Mouse (Mus musculus) heart, postnatal 0 days (tissue): ENCODE measurements around the gene Cabin1. TPM values are rescaled to one million over a fixed set of nuclear protein-coding genes. Genes with fewer than 3 reads are reported as not detected.

ENCODE experiments used
- ATAC-seq: fragments of 200-750 bp; cut with Nextera tagmentation; 2 replicates; pipeline ENCODE4 v1.8.0; 2017; ENCODE audit warnings: low read depth, moderate number of reproducible peaks, moderate library complexity; ENCODE audit not compliant: insufficient read depth
- DNase-seq: peaks from one replicate; pipeline ENCODE4 v3.0.0-alpha.2; 2016; ENCODE audit warnings: low spot score
- H3K27ac ChIP-seq: fragments of 300-500 bp; sonication (generic); 2 replicates; pipeline ENCODE4 v1.5.1; 2014; ENCODE audit warnings: low read depth, mild to moderate bottlenecking
- H3K27me3 ChIP-seq: fragments of 300-500 bp; sonication (generic); 2 replicates; pipeline ENCODE4 v1.6.1; 2014; ENCODE audit warnings: low read length, mixed read lengths; ENCODE audit not compliant: control insufficient read depth, insufficient read depth
- H3K36me3 ChIP-seq: fragments of 300-500 bp; sonication (generic); replicated peaks from 2 replicates; pipeline ENCODE4 v1.6.1; 2014; ENCODE audit warnings: low read length, mixed read lengths; ENCODE audit not compliant: control insufficient read depth, insufficient read depth
- H3K4me1 ChIP-seq: fragments of 300-500 bp; sonication (generic); 2 replicates; pipeline ENCODE4 v1.6.1; 2014; ENCODE audit warnings: antibody characterized with exemption; ENCODE audit not compliant: control insufficient read depth, insufficient read depth
- H3K4me2 ChIP-seq: fragments of 300-500 bp; sonication (generic); 2 replicates; pipeline ENCODE4 v1.6.1; 2014; ENCODE audit warnings: low read depth, mild to moderate bottlenecking, low read length, moderate library complexity
- H3K4me3 ChIP-seq: fragments of 300-500 bp; sonication (generic); 2 replicates; pipeline ENCODE4 v1.5.1; 2014; ENCODE audit warnings: low read depth, low read length
- H3K9ac ChIP-seq: fragments of 300-500 bp; sonication (generic); replicated peaks from 2 replicates; pipeline ENCODE4 v1.6.1; 2014; ENCODE audit warnings: low read depth, low read length, mixed read lengths
- H3K9me3 ChIP-seq: fragments of 300-500 bp; sonication (generic); replicated peaks from 2 replicates; pipeline ENCODE4 v1.6.1; 2016; ENCODE audit warnings: low read length; ENCODE audit not compliant: control insufficient read depth
- CTCF ChIP-seq: IDR thresholded peaks from 2 replicates; pipeline ENCODE4 v1.5.1; 2016; ENCODE audit warnings: antibody characterized with exemption, control low read depth, low read depth
- EP300 ChIP-seq: IDR thresholded peaks from 2 replicates; pipeline ENCODE4 v1.6.1; 2016; ENCODE audit warnings: antibody characterized with exemption, low read depth
- WGBS: fragments of 180-500 bp; shearing (Covaris S2); extraction: QIAGEN DNeasy Blood & Tissue Kit; methylation state at CpG from one replicate; pipeline ENCODE4 v1.1.7; 2014; 5-methylcytosine and 5-hydroxymethylcytosine counted together
- polyA plus RNA-seq: library from polyadenylated mRNA; unstranded; fragments of >200 nt; fragmentation: Nextera tagmentation; extraction: Ambion mirVana; gene quantifications from 2 replicates; pipeline ENCODE4 v1.2.1, GENCODE M21; 2015
- total RNA-seq: library from RNA; depleted of rRNA; stranded (reverse); fragments of >200 nt; gene quantifications from 2 replicates; pipeline ENCODE4 v1.2.3, GENCODE M21; 2014; ENCODE audit warnings: low replicate concordance

Cabin1 gene
- total and polyA plus RNA-seq, 2 experiments from 2014 or later = 14.0 to 194 TPM

DNA sequence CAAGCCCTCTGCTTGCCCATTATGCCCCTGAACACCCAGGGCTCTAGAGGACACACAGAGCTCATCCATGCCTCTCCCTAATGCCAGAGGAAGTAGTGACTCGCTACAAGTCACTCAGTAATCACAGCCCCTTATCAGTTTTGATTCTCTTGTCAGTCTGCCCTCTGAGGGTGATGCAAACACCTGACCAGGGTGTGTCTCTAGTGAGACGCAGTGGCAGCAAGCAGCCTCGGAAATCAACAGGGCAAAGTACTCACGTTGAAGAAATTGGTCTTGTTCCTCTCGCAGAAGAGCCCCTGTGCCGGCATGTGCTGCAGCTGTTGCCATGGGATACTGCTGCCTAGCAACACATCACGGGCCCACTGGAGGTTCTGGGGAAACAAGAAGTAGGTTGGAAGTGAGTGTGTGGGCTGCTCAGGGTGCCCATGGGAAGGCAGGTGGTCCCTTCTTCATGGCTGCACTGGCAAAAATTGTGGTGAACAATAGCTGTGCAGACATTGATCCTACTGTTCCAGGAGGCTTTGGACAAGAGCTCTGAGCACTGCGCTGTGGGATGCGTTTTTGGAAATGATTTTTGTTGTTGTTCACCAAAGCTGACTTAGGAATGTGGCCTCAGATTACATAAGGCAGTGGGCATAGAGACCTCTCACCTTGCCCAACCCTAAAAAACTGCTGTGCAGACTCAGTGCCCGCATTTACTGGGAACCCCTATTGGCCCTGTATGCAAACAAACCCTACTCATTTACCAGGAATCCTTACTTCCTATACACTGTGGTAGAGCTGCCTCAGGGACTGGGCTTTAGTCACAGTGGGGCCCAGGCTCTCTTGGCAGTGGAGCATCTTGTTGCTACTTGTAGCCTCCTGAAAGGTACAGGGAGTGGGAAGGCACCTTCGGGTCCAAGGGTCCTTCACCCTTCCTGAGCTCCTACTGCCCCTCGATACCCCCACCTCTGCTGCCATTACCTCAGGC, 79.8 kb downstream of the Cabin1 start:
- no peaks in the 10 kb centered on the region for H3K9me3 ChIP-seq
- no peak overlapping the region for H3K4me3 ChIP-seq
- TF ChIP-seq CTCF = no peak
- TF ChIP-seq EP300 = no peak
- H3K36me3 ChIP-seq = peaks cover 46% of the 10 kb centered on the region
- DNase-seq (no peak), ATAC-seq (no peak)
- WGBS = 69% methylated on average over 12 of the region's 12 CpGs
- no peaks in the 10 kb centered on the region for H3K27me3 ChIP-seq
- no peak overlapping the region for H3K4me2 ChIP-seq
- no peak overlapping the region for H3K9ac ChIP-seq
- no peak overlapping the region for H3K27ac ChIP-seq
- no peaks in the 10 kb centered on the region for H3K4me1 ChIP-seq

- H3K4me3 ChIP-seq = no peak overlapping the region
- H3K27me3 ChIP-seq = no peaks in the 10 kb centered on the region
- no peak for ATAC-seq
- no peak overlapping the region for H3K9ac ChIP-seq
- no peak for DNase-seq
- TF ChIP-seq CTCF (no peak), EP300 (no peak)
- WGBS = 90% methylated on average over 10 of the region's 10 CpGs
- no peaks in the 10 kb centered on the region for H3K9me3 ChIP-seq
- H3K4me1 ChIP-seq = peaks cover 28% of the 10 kb centered on the region
- H3K36me3 ChIP-seq = peaks cover 35% of the 10 kb centered on the region
- H3K27ac ChIP-seq = no peak overlapping the region
- H3K4me2 ChIP-seq = no peak overlapping the region
Measured at GRCm38 (mm10) chr10:75680574-75681001, 83.6 kb downstream of the Cabin1 start.

GRCm38 (mm10) chr10:75679204-75679603, 84.9 kb downstream of the Cabin1 start:
- DNase-seq (no peak), ATAC-seq (no peak)
- H3K4me3 ChIP-seq = no peak overlapping the region
- H3K4me2 ChIP-seq = no peak overlapping the region
- H3K9ac ChIP-seq = no peak overlapping the region
- H3K27ac ChIP-seq = no peak overlapping the region
- H3K36me3 ChIP-seq = peaks cover 25% of the 10 kb centered on the region
- H3K27me3 ChIP-seq = no peaks in the 10 kb centered on the region
- TF ChIP-seq EP300 (no peak), CTCF (no peak)
- 93% methylated on average over 6 of the region's 6 CpGs for WGBS
- no peaks in the 10 kb centered on the region for H3K9me3 ChIP-seq
- H3K4me1 ChIP-seq = peaks cover 30% of the 10 kb centered on the region

GRCm38 (mm10) chr10:75677989-75678388, 86.2 kb downstream of the Cabin1 start:
- Histone ChIP-seq H3K9me3 (no peaks in the 10 kb centered on the region), H3K4me1 (peaks cover 30% of the 10 kb centered on the region), H3K4me3 (no peak overlapping the region), H3K27ac (peak overlapping the region; percentile 15; the same call in 1 of the 2 replicates), H3K4me2 (no peak overlapping the region), H3K27me3 (no peaks in the 10 kb centered on the region), H3K9ac (no peak overlapping the region), H3K36me3 (peaks cover 18% of the 10 kb centered on the region)
- WGBS = 72% methylated on average over 5 of the region's 5 CpGs
- TF ChIP-seq CTCF (no peak), EP300 (no peak)
- ATAC-seq (no peak), DNase-seq (no peak)

DNA sequence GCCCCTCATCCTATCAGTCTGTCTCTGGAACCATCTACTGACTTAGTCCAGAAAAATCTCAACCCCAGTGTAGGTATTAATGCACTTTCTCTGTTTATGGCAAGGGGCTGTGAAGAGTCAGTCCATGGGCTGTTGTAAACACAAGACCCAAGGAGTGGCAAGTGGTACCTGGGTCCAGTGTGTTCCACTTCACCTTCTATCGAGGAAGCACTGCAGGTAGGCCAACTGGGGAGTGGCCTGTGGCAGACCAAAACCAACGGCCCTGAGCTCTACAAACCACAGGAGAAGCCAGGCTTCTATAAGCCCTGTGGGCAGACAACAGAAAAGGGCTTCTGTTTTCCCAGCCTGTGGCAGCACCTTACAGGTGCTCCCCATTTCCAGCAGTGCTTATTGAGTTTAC, 86.6 kb downstream of the Cabin1 start:
- Histone ChIP-seq H3K4me2 (no peak overlapping the region), H3K27me3 (no peaks in the 10 kb centered on the region), H3K27ac (peak overlapping the region; percentile 65), H3K4me3 (no peak overlapping the region), H3K9ac (no peak overlapping the region), H3K4me1 (peaks cover 30% of the 10 kb centered on the region), H3K9me3 (no peaks in the 10 kb centered on the region), H3K36me3 (peaks cover 14% of the 10 kb centered on the region; the same call in 1 of the 2 replicates)
- TF ChIP-seq CTCF (no peak), EP300 (no peak)
- DNase-seq (no peak), ATAC-seq (no peak)
- WGBS = 87% methylated on average over 2 of the region's 2 CpGs
